Comparison of ENCODE assay signal across 12 mouse cellular contexts in the genomic region with DNA sequence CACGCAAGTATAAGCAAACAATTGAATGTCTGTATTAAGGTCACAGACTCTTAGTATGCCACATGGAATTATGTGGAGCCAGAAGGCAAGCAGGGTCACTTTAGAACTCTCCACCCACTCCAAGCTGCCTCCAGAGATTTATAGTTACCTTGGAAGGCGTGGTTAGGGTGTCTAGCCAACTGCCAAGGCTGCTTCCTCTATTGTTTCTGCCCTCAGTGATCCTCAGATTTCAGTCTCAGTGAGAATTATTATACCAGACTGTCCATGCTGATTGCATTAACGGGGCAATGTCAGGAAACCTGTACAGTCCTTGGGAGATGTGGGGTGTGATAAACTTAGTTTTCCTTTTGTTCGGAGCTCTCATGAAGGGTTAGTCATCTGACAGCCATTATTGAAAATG.
DNase-seq lines count a peak whose midpoint lies in the region; ATAC-seq and TF ChIP-seq lines count a peak whose summit lies in the region.
"Had no signal": no experiment of that assay in that cellular context is flagged by ENCODE, and none has a peak within 500 bp of the region (broad histone marks: within the 10 kb centered on the region; RNA-seq: fewer than 3 reads in every experiment).

No protein-coding gene starts in this region.

- no peaks in the 10 kb centered on the region for H3K36me3 ChIP-seq in heart, postnatal 0 days (replicated peaks; ENCODE audit: control insufficient read depth, insufficient read depth, low read length)
- no peaks in the 10 kb centered on the region for H3K36me3 ChIP-seq in midbrain, embryonic 14.5 days (ENCODE audit: control insufficient read depth, insufficient read depth, low read length)
- H3K36me3 ChIP-seq: neural tube, embryonic 12.5 days had no signal

- no peak overlapping the region for H3K4me2 ChIP-seq in heart, postnatal 0 days (ENCODE audit: low read depth, low read length)
- H3K4me2 ChIP-seq in midbrain, embryonic 14.5 days (ENCODE audit: low read length) = no peak overlapping the region
- H3K4me2 ChIP-seq: neural tube, embryonic 12.5 days had no signal

- DNase-seq in gastrocnemius, adult 2 months = peak; percentile 26
- no peak for DNase-seq in gastrocnemius, adult 18-20 months (ENCODE audit: low spot score)
- peak; percentile 33 for DNase-seq in adipocyte (ENCODE audit: low spot score)
- DNase-seq in heart, postnatal 0 days (ENCODE audit: low spot score) = peak; percentile 21
- peak; percentile 57 for DNase-seq in kidney, postnatal 14 days
- DNase-seq in spleen, adult 12 weeks (ENCODE audit: low spot score) = no peak
- no peak for DNase-seq in midbrain, embryonic 14.5 days
- no peak for DNase-seq in urinary bladder, postnatal 25 days (ENCODE audit: low spot score)
- DNase-seq: cerebellum, postnatal 36 days; forebrain, postnatal 0 days had no signal

- H3K4me1 ChIP-seq in heart, postnatal 0 days (ENCODE audit: control insufficient read depth, insufficient read depth) = peaks cover 5% of the 10 kb centered on the region; the same call in 1 of the 2 replicates
- 0 out of 2 replicates have a peak, but pooled peaks cover 10% of the 10 kb centered on the region for H3K4me1 ChIP-seq in midbrain, embryonic 14.5 days (ENCODE audit: control insufficient read depth, insufficient read depth, low read length)

- intact Hi-C loops in gastrocnemius, adult 2 months (cut with DNase I) = loop anchor here (10.0 kb wide), 1 partner anchor 53 kb away; no protein-coding TSS in a partner anchor

- no peak overlapping the region for H3K4me3 ChIP-seq in gastrocnemius, adult 2 months
- no peak overlapping the region for H3K4me3 ChIP-seq in heart, postnatal 0 days (ENCODE audit: low read depth, low read length)
- H3K4me3 ChIP-seq in midbrain, embryonic 14.5 days (replicated peaks; ENCODE audit: low read depth, low read length) = no peak overlapping the region
- H3K4me3 ChIP-seq: neural tube, embryonic 12.5 days had no signal

- no peak for TF ChIP-seq CTCF in gastrocnemius, adult 2 months (IDR thresholded peaks at IDR 0.05)
- TF ChIP-seq CTCF in heart, postnatal 0 days (IDR thresholded peaks at IDR 0.05; ENCODE audit: low read depth) = no peak

- no peaks in the 10 kb centered on the region for H3K9me3 ChIP-seq in heart, postnatal 0 days (replicated peaks; ENCODE audit: control insufficient read depth, low read length)
- no peaks in the 10 kb centered on the region for H3K9me3 ChIP-seq in midbrain, embryonic 14.5 days (ENCODE audit: control insufficient read depth, low read length)
- H3K9me3 ChIP-seq: neural tube, embryonic 12.5 days had no signal

- WGBS in heart, postnatal 0 days = 63% methylated on average over 4 of the region's 4 CpGs
- WGBS in midbrain, embryonic 14.5 days = 90% methylated on average over 4 of the region's 4 CpGs

- 0 out of 2 replicates have a peak, but pooled peaks have one; percentile 55 for TF ChIP-seq EP300 in heart, postnatal 0 days (IDR thresholded peaks at IDR 0.05; ENCODE audit: low read depth)

- no peak overlapping the region for H3K9ac ChIP-seq in heart, postnatal 0 days (replicated peaks; ENCODE audit: low read depth, low read length)
- no peak overlapping the region for H3K9ac ChIP-seq in midbrain, embryonic 14.5 days (replicated peaks; ENCODE audit: low read length)
- H3K9ac ChIP-seq: forebrain, postnatal 0 days; liver, embryonic 14.5 days; neural tube, embryonic 12.5 days had no signal

- ATAC-seq in heart, postnatal 0 days (ENCODE audit: insufficient read depth, low read depth) = peak; percentile 67
- ATAC-seq in midbrain, embryonic 14.5 days (ENCODE audit: low FRiP score, low TSS enrichment) = no peak
- ATAC-seq: forebrain, postnatal 0 days had no signal

- no peaks in the 10 kb centered on the region for H3K27me3 ChIP-seq in heart, postnatal 0 days (ENCODE audit: control insufficient read depth, insufficient read depth, low read length)
- no peaks in the 10 kb centered on the region for H3K27me3 ChIP-seq in midbrain, embryonic 14.5 days (ENCODE audit: control insufficient read depth, insufficient read depth, low read length)
- H3K27me3 ChIP-seq: neural tube, embryonic 12.5 days had no signal

- H3K27ac ChIP-seq in gastrocnemius, adult 2 months = peak overlapping the region; percentile 73
- peak overlapping the region; percentile 60 for H3K27ac ChIP-seq in heart, postnatal 0 days (ENCODE audit: low read depth)
- no peak overlapping the region for H3K27ac ChIP-seq in midbrain, embryonic 14.5 days (replicated peaks; ENCODE audit: low read depth, low read length)
- H3K27ac ChIP-seq: liver, embryonic 14.5 days; neural tube, embryonic 12.5 days had no signal

Comparison
In these comparisons a context has a peak if more than half of its experiments do, and no peak if none do; other contexts are left out.
1. DNase-seq: peak in gastrocnemius, adult 2 months (single experiment), adipocyte (single experiment), heart, postnatal 0 days (single experiment) and kidney, postnatal 14 days (single experiment); none in gastrocnemius, adult 18-20 months (single experiment), spleen, adult 12 weeks (single experiment), midbrain, embryonic 14.5 days (single experiment) and urinary bladder, postnatal 25 days (single experiment).